Mouse (Mus musculus) heart, postnatal 36 days (tissue): ENCODE data around the gene Enpp3. TPM values are rescaled to one million over a fixed set of nuclear protein-coding genes. Genes with fewer than 3 reads are reported as not detected.
"Not testable (repeated sequence)": the region's sequence is repeated elsewhere in the genome, so short reads cannot be mapped to it uniquely, and the experiment has no call there.

Source experiments
- DNase-seq, 2 experiments: peaks; one replicate each; pipeline ENCODE4 v3.0.0; 2021 to 2022
- intact Hi-C: fragments of 180-260 bp; cut with DNase I; formaldehyde crosslinking; loops from one replicate; pipeline ENCODE4 v1.15.1; 2025
- total RNA-seq, 2 experiments: library from RNA; stranded (reverse); gene quantifications; 2 replicates each; pipeline ENCODE4 v1.2.3; 2021

The Enpp3 gene
- total RNA-seq, 2 experiments from 2014 or later: 3.3 to 4.4 TPM

- no peak for DNase-seq
- intact Hi-C loops: no loop called here
These were observed 18.7 kb downstream of the Enpp3 start for GRCm38 (mm10) chr10:24823697-24824535.

- DNase-seq: no peak
- intact Hi-C loops: no loop called here
These were observed 19.4 kb downstream of the Enpp3 start for GRCm38 (mm10) chr10:24823265-24823664.

GRCm38 (mm10) chr10:24822842-24823241 lies 19.8 kb downstream of the Enpp3 start:
- DNase-seq: no peak
- intact Hi-C loops: no loop called here

GRCm38 (mm10) chr10:24821990-24822676 lies 20.5 kb downstream of the Enpp3 start:
- no peak for DNase-seq
- intact Hi-C loops: no loop called here

- intact Hi-C loops: no loop called here
- DNase-seq: no peak
These were observed 23.1 kb downstream of the Enpp3 start for GRCm38 (mm10) chr10:24819526-24819925.

GRCm38 (mm10) chr10:24810639-24811038 lies 32.0 kb downstream of the Enpp3 start:
- DNase-seq: peak in 1 of 2 experiments; percentile 19
- intact Hi-C loops: no loop called here

GRCm38 (mm10) chr10:24806756-24807155 lies 35.9 kb downstream of the Enpp3 start:
- intact Hi-C loops: no loop called here
- no peak for DNase-seq

GRCm38 (mm10) chr10:24805876-24806275 lies 36.7 kb downstream of the Enpp3 start:
- no peak for DNase-seq
- intact Hi-C loops: no loop called here

GRCm38 (mm10) chr10:24805173-24805572 lies 37.5 kb downstream of the Enpp3 start:
- DNase-seq: no peak
- intact Hi-C loops: no loop called here

- DNase-seq, intact Hi-C loops: not testable (repeated sequence)
These were observed 39.8 kb downstream of the Enpp3 start for GRCm38 (mm10) chr10:24802742-24803244.

GRCm38 (mm10) chr10:24801796-24802195 lies 40.8 kb downstream of the Enpp3 start:
- DNase-seq: no peak
- intact Hi-C loops: no loop called here

- DNase-seq: peak; percentile 60 to 79
- intact Hi-C loops: loop anchor here (5.0 kb wide), 1 partner anchor 70 kb away; the partner anchor contains the start of gene Med23
These were observed 45.4 kb downstream of the Enpp3 start for GRCm38 (mm10) chr10:24797246-24797645.

- DNase-seq: no peak
- intact Hi-C loops: loop anchor here (5.0 kb wide), 2 partner anchors 105 to 160 kb away; no protein-coding TSS in a partner anchor
These were observed 49.9 kb downstream of the Enpp3 start for GRCm38 (mm10) chr10:24792756-24793155.

GRCm38 (mm10) chr10:24789747-24790545 lies 52.7 kb downstream of the Enpp3 start:
- peak; percentile 30 to 68 for DNase-seq
- intact Hi-C loops: loop anchor here (5.0 kb wide), 2 partner anchors 107 to 158 kb away; no protein-coding TSS in a partner anchor

- intact Hi-C loops: no loop called here
- DNase-seq: no peak
These were observed 57.3 kb downstream of the Enpp3 start for GRCm38 (mm10) chr10:24785345-24785744.

- DNase-seq: no peak
- intact Hi-C loops: no loop called here
These were observed 57.9 kb downstream of the Enpp3 start for GRCm38 (mm10) chr10:24784624-24785276.

- intact Hi-C loops: no loop called here
- DNase-seq: no peak
These were observed 58.7 kb downstream of the Enpp3 start for GRCm38 (mm10) chr10:24783946-24784345.

GRCm38 (mm10) chr10:24778643-24779020 lies 64.0 kb downstream of the Enpp3 start:
- intact Hi-C loops: no loop called here
- no peak for DNase-seq

GRCm38 (mm10) chr10:24777916-24778642 lies 64.5 kb downstream of the Enpp3 start:
- DNase-seq: peak; percentile 26 to 47
- intact Hi-C loops: no loop called here
